In genomic region chr11:73199230-73199712, GRCm38 (mm10) we compare ENCODE assay signal across 8 mouse cellular contexts. TPM values are rescaled to one million over a fixed set of nuclear protein-coding genes. Genes with fewer than 3 reads are reported as not detected.
DNase-seq lines count a peak whose midpoint lies in the region; ATAC-seq and TF ChIP-seq lines count a peak whose summit lies in the region.

Gene Shpk (plus strand): TSS chr11:73199460.

- peak within 1 kb of the TSS; percentile 10 for H3ac ChIP-seq in myocyte (ENCODE audit: control insufficient read depth, insufficient read length)

- peak within 1 kb of the TSS; percentile 99 for H3K4me2 ChIP-seq in heart, embryonic 11.5 days
- peak within 1 kb of the TSS; percentile 89 for H3K4me2 ChIP-seq in kidney, embryonic 16.5 days (replicated peaks; ENCODE audit: low read depth, low read length)
- peak within 1 kb of the TSS; percentile 95 for H3K4me2 ChIP-seq in myocyte (ENCODE audit: low read depth)

- H3K79me2 ChIP-seq in liver, adult 2 months (ENCODE audit: control insufficient read depth, insufficient read depth, low read length) = peaks cover 6% of the 10 kb centered on the region; the same call in 1 of the 2 replicates
- no peaks in the 10 kb centered on the region for H3K79me2 ChIP-seq in myocyte (ENCODE audit: control insufficient read depth, insufficient read depth)

- no peaks in the 10 kb centered on the region for H3K27me3 ChIP-seq in heart, embryonic 11.5 days (ENCODE audit: control insufficient read depth, insufficient read depth, low read length)
- no peaks in the 10 kb centered on the region for H3K27me3 ChIP-seq in kidney, embryonic 16.5 days (ENCODE audit: insufficient read depth, low read length)
- no peaks in the 10 kb centered on the region for H3K27me3 ChIP-seq in liver, adult 2 months (ENCODE audit: control insufficient read depth, insufficient read depth, low read length)
- no peaks in the 10 kb centered on the region for H3K27me3 ChIP-seq in myocyte (ENCODE audit: control insufficient read depth, insufficient read depth, insufficient read length)
- H3K27me3 ChIP-seq in splenic B cell, adult 2 months (ENCODE audit: control insufficient read depth, insufficient read depth, low read length, poor library complexity, severe bottlenecking) = no peaks in the 10 kb centered on the region

- no peak within 1 kb of the TSS for H3K27ac ChIP-seq in heart, embryonic 11.5 days (ENCODE audit: low read depth, low read length)
- no peak within 1 kb of the TSS for H3K27ac ChIP-seq in kidney, embryonic 16.5 days (ENCODE audit: low read length)
- H3K27ac ChIP-seq in liver, adult 2 months (replicated peaks; ENCODE audit: insufficient read depth, low read depth, low read length) = peak within 1 kb of the TSS; percentile 95

- ATAC-seq in erythroblast, adult 5-6 weeks (replicated peaks; ENCODE audit: low FRiP score, poor library complexity, severe bottlenecking) = peak; percentile 96
- ATAC-seq in heart, embryonic 11.5 days (replicated peaks; ENCODE audit: insufficient number of reproducible peaks, low FRiP score, low TSS enrichment) = peak; percentile 98
- ATAC-seq in kidney, embryonic 16.5 days (ENCODE audit: low FRiP score, low TSS enrichment) = peak; percentile 98

- no peaks in the 10 kb centered on the region for H3K36me3 ChIP-seq in heart, embryonic 11.5 days (ENCODE audit: control insufficient read depth, insufficient read depth, low read length)
- no peaks in the 10 kb centered on the region for H3K36me3 ChIP-seq in kidney, embryonic 16.5 days (ENCODE audit: insufficient read depth, low read length)
- H3K36me3 ChIP-seq in liver, adult 2 months (ENCODE audit: control insufficient read depth, insufficient read depth, low read length) = peaks cover 3% of the 10 kb centered on the region; the same call in 1 of the 2 replicates
- H3K36me3 ChIP-seq in myocyte (ENCODE audit: control insufficient read depth, insufficient read depth) = no peaks in the 10 kb centered on the region
- H3K36me3 ChIP-seq in splenic B cell, adult 2 months (ENCODE audit: control insufficient read depth, insufficient read depth, low read length, poor library complexity, severe bottlenecking) = 0 out of 2 replicates have a peak, but pooled peaks cover 2% of the 10 kb centered on the region

- peak; percentile 94 for TF ChIP-seq POLR2A in liver, adult 2 months (IDR thresholded peaks at IDR 0.05; ENCODE audit: extremely low read depth, insufficient read depth, low read length)
- peak; percentile 92 for TF ChIP-seq POLR2A in myocyte (IDR thresholded peaks at IDR 0.05; ENCODE audit: insufficient read length, low read depth)

- WGBS in heart, embryonic 11.5 days (ENCODE audit: insufficient replicate concordance) = under 1% methylated on average over 32 of the region's 32 CpGs
- under 1% methylated on average over 32 of the region's 32 CpGs for WGBS in kidney, embryonic 16.5 days
- WGBS in liver, adult 2 months = under 1% methylated on average over 32 of the region's 32 CpGs

- H3K4me3 ChIP-seq in heart, embryonic 11.5 days (ENCODE audit: low read depth, low read length) = peak within 1 kb of the TSS; percentile 71
- peak within 1 kb of the TSS; percentile 78 for H3K4me3 ChIP-seq in kidney, embryonic 16.5 days (ENCODE audit: low read length)
- peak within 1 kb of the TSS; percentile 64 for H3K4me3 ChIP-seq in liver, adult 2 months (ENCODE audit: insufficient read depth, low read depth, low read length)
- H3K4me3 ChIP-seq in myocyte = peak within 1 kb of the TSS; percentile 58

- TF ChIP-seq CTCF in liver, adult 2 months (IDR thresholded peaks at IDR 0.05; ENCODE audit: low read depth, low read length) = no peak

- peak within 1 kb of the TSS; percentile 75 for H3K9ac ChIP-seq in heart, embryonic 11.5 days (ENCODE audit: low read depth, low read length)
- peak within 1 kb of the TSS; percentile 87 for H3K9ac ChIP-seq in kidney, embryonic 16.5 days (replicated peaks; ENCODE audit: low read length)
- H3K9ac ChIP-seq in liver, adult 2 months (ENCODE audit: low read depth, low read length) = peak within 1 kb of the TSS; percentile 92

- H3K4me1 ChIP-seq in heart, embryonic 11.5 days (ENCODE audit: control insufficient read depth, insufficient read depth, low read length) = no peaks in the 10 kb centered on the region
- peaks cover 15% of the 10 kb centered on the region for H3K4me1 ChIP-seq in kidney, embryonic 16.5 days (ENCODE audit: insufficient read depth, low read length)
- peaks cover 12% of the 10 kb centered on the region for H3K4me1 ChIP-seq in liver, adult 2 months (ENCODE audit: control insufficient read depth, insufficient read depth, low read length)

- DNase-seq in B cell, adult 2 months = peak; percentile 92 to 93
- peak; percentile 98 for DNase-seq in brain, adult 2 months (ENCODE audit: low read depth, low spot score)
- peak; percentile 93 for DNase-seq in liver, adult 2 months (ENCODE audit: extremely low read depth, low read depth, low spot score)
- peak; percentile 96 for DNase-seq in splenic B cell, adult 2 months (ENCODE audit: low read depth, low spot score)

- no peaks in the 10 kb centered on the region for H3K9me3 ChIP-seq in heart, embryonic 11.5 days (replicated peaks; ENCODE audit: control insufficient read depth, low read length)
- no peaks in the 10 kb centered on the region for H3K9me3 ChIP-seq in kidney, embryonic 16.5 days (ENCODE audit: low read length)

TF ChIP-seq in myocyte, 11 proteins besides CTCF, POLR2A, EP300 and RAD21:
- TF ChIP-seq SRF (IDR thresholded peaks at IDR 0.05; ENCODE audit: control insufficient read depth, insufficient read length, low read depth) (no peak), POLR2AphosphoS2 (IDR thresholded peaks at IDR 0.05; ENCODE audit: insufficient read length, low read depth) (peak; percentile 94), E2F4 (IDR thresholded peaks at IDR 0.05; ENCODE audit: insufficient read depth) (no peak), MYOD1 (IDR thresholded peaks at IDR 0.05; ENCODE audit: control insufficient read depth in 1 of 3, insufficient read length in 2 of 3, low read depth in 2 of 3) (no peak)
TF ChIP-seq in myocyte: peak in this region for 1.

RNA-seq across cellular contexts. Expression of gene Shpk, which starts in this region (rescaled TPM):
- total RNA-seq in erythroblast, adult 5-6 weeks (2015; ENCODE audit: low replicate concordance) = 2.1 TPM in 1 of 2 replicates, not detected in the other
- total RNA-seq in erythroblast, adult 5-6 weeks (2017; ENCODE audit: low replicate concordance) = 1.5 and 2.4 TPM in 2 replicates
- 0.31 and 0.94 TPM in 2 replicates for polyA plus RNA-seq in heart, embryonic 11.5 days (2014; fragmentation: Nextera tagmentation; extraction: Ambion mirVana)
- polyA plus RNA-seq in kidney, embryonic 16.5 days (2015; fragmentation: Nextera tagmentation; extraction: Ambion mirVana) = 2.4 and 2.6 TPM in 2 replicates
- 38.3 and 38.6 TPM in 2 replicates for total RNA-seq in liver, adult 2 months (2014; rRNA removed)
- 43.5 and 44.5 TPM in 2 replicates for polyA plus RNA-seq in liver, adult 2 months (2012; rRNA removed)
- 1.3 TPM for polyA plus RNA-seq in myocyte (2012; fragmentation: generic; extraction: Trizol)

Comparison
In these comparisons a context has a peak if more than half of its experiments do, and no peak if none do; other contexts are left out.
1. RNA of gene Shpk (total RNA-seq): 38.3 to 38.6 TPM in liver, adult 2 months; 1.5 to 2.4 TPM in erythroblast, adult 5-6 weeks; every median in the first group is over 10 times any median in the second.
2. RNA of gene Shpk (polyA plus RNA-seq): 43.5 to 44.5 TPM in liver, adult 2 months; 2.4 to 2.6 TPM in kidney, embryonic 16.5 days, 1.3 TPM in myocyte (single experiment) and 0.31 to 0.94 TPM in heart, embryonic 11.5 days; every median in the first group is over 10 times any median in the second.
3. Peak in ATAC-seq, H3K4me3 ChIP-seq, H3K9ac ChIP-seq and H3K4me2 ChIP-seq in heart, embryonic 11.5 days; RNA of the gene not detected or under 1 TPM.
4. Peak in every context shown above with its lines, with median percentiles within 50 percentile points of each other: DNase-seq, ATAC-seq, H3K4me2 ChIP-seq, H3K4me3 ChIP-seq and H3K9ac ChIP-seq.